Mouse (Mus musculus) heart, postnatal 0 days (tissue): Measurements from ENCODE around the gene Aldh1a2.

Experiments
- CTCF ChIP-seq: IDR thresholded peaks from 2 replicates; pipeline ENCODE4 v1.5.1; 2016; ENCODE audit warnings: antibody characterized with exemption, control low read depth, low read depth
- EP300 ChIP-seq: IDR thresholded peaks from 2 replicates; pipeline ENCODE4 v1.6.1; 2016; ENCODE audit warnings: antibody characterized with exemption, low read depth

DNA sequence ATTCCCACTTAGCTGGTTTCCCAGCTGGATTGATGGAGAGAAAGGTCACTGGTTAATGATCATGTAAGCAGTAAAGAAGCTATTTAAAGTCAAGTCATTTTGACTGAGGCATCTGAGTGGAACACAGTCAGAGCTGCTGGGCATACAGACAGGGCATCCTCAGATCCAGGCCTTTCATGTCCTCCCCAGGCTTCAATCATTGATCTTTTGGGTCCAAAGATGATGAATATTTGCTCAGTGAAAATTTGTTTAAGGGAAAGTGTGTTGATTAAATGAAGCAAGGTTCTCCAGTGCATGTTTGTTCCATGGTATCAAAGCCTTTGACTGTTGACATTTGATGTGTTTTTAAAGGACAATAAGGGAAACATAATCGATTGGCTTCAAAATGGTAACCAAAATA lies 39.9 kb upstream of the Aldh1a2 start:
- TF ChIP-seq CTCF (no peak), EP300 (no peak)
